Mouse (Mus musculus) midbrain, embryonic 14.5 days (tissue): ENCODE data around the gene Git2. TPM values are rescaled to one million over a fixed set of nuclear protein-coding genes. Genes with fewer than 3 reads are reported as not detected.

Experiments
- ATAC-seq: fragments of 200-750 bp; cut with Nextera tagmentation; 2 replicates; pipeline ENCODE4 v1.8.0; 2017; ENCODE audit warnings: moderate number of reproducible peaks, moderate library complexity; ENCODE audit not compliant: low FRiP score, low TSS enrichment
- DNase-seq: peaks from one replicate; pipeline ENCODE4 v3.0.0-alpha.2; 2015
- H3K27ac ChIP-seq: fragments of 300-500 bp; sonication (generic); replicated peaks from 2 replicates; pipeline ENCODE4 v1.5.1; 2014; ENCODE audit warnings: mild to moderate bottlenecking, low read depth, low read length, moderate library complexity
- H3K27me3 ChIP-seq: fragments of 300-500 bp; sonication (generic); 2 replicates; pipeline ENCODE4 v1.6.1; 2014; ENCODE audit warnings: low read length, control low read depth, mixed read lengths; ENCODE audit not compliant: control insufficient read depth, insufficient read depth
- H3K36me3 ChIP-seq: fragments of 300-500 bp; sonication (generic); 2 replicates; pipeline ENCODE4 v1.6.1; 2014; ENCODE audit warnings: low read length, control low read depth; ENCODE audit not compliant: control insufficient read depth, insufficient read depth
- H3K4me1 ChIP-seq: fragments of 300-500 bp; sonication (generic); 2 replicates; pipeline ENCODE4 v1.6.1; 2014; ENCODE audit warnings: mild to moderate bottlenecking, antibody characterized with exemption, low read length, control low read depth; ENCODE audit not compliant: control insufficient read depth, insufficient read depth
- H3K4me2 ChIP-seq: fragments of 300-500 bp; sonication (generic); 2 replicates; pipeline ENCODE4 v1.6.1; 2014; ENCODE audit warnings: mild to moderate bottlenecking, low read length, moderate library complexity
- H3K4me3 ChIP-seq: fragments of 300-500 bp; sonication (generic); replicated peaks from 2 replicates; pipeline ENCODE4 v1.5.1; 2014; ENCODE audit warnings: low read depth, low read length
- H3K9ac ChIP-seq: fragments of 300-500 bp; sonication (generic); replicated peaks from 2 replicates; pipeline ENCODE4 v1.6.1; 2014; ENCODE audit warnings: mild to moderate bottlenecking, low read length, moderate library complexity
- H3K9me3 ChIP-seq: fragments of 300-500 bp; sonication (generic); 2 replicates; pipeline ENCODE4 v1.6.1; 2016; ENCODE audit warnings: low read length, control low read depth, mixed read lengths; ENCODE audit not compliant: control insufficient read depth
- WGBS: fragments of 180-500 bp; shearing (Covaris S2); extraction: QIAGEN DNeasy Blood & Tissue Kit; methylation state at CpG from one replicate; pipeline ENCODE4 v1.1.7; 2014; 5-methylcytosine and 5-hydroxymethylcytosine counted together
- polyA plus RNA-seq: library from polyadenylated mRNA; unstranded; fragments of >200 nt; fragmentation: Nextera tagmentation; extraction: Ambion mirVana; gene quantifications from 2 replicates; pipeline ENCODE4 v1.2.1, GENCODE M21; 2014

Gene Git2
- polyA plus RNA-seq, 1 experiment from 2014 or later: 39.5 TPM

- ATAC-seq (no peak), DNase-seq (no peak)
- Histone ChIP-seq H3K9me3 (no peaks in the 10 kb centered on the region), H3K4me1 (no peaks in the 10 kb centered on the region), H3K27me3 (no peaks in the 10 kb centered on the region), H3K36me3 (peaks cover 39% of the 10 kb centered on the region), H3K4me2 (no peak overlapping the region), H3K4me3 (no peak overlapping the region), H3K27ac (no peak overlapping the region), H3K9ac (no peak overlapping the region)
- WGBS: 80% methylated on average over 5 of the region's 5 CpGs
These were observed 9.9 kb upstream of the Git2 start for GRCm38 (mm10) chr5:114785196-114785595.

- Histone ChIP-seq H3K9me3 (no peaks in the 10 kb centered on the region), H3K27me3 (no peaks in the 10 kb centered on the region), H3K36me3 (peaks cover 38% of the 10 kb centered on the region), H3K9ac (no peak overlapping the region), H3K4me2 (no peak overlapping the region), H3K27ac (no peak overlapping the region), H3K4me1 (no peaks in the 10 kb centered on the region), H3K4me3 (no peak overlapping the region)
- ATAC-seq (no peak), DNase-seq (no peak)
- WGBS: 84% methylated on average over 16 of the region's 16 CpGs
These were observed 9.4 kb upstream of the Git2 start for GRCm38 (mm10) chr5:114784622-114785165.

- Histone ChIP-seq H3K4me3 (no peak overlapping the region), H3K4me1 (no peaks in the 10 kb centered on the region), H3K9ac (no peak overlapping the region), H3K27me3 (no peaks in the 10 kb centered on the region), H3K4me2 (no peak overlapping the region), H3K27ac (no peak overlapping the region), H3K36me3 (peaks cover 27% of the 10 kb centered on the region), H3K9me3 (no peaks in the 10 kb centered on the region)
- ATAC-seq (no peak), DNase-seq (no peak)
- 89% methylated on average over 12 of the region's 12 CpGs for WGBS
These were observed 8.3 kb upstream of the Git2 start for GRCm38 (mm10) chr5:114783405-114784163.

- H3K27me3 ChIP-seq: no peaks in the 10 kb centered on the region
- 0 out of 2 replicates have a peak, but pooled peaks cover 4% of the 10 kb centered on the region for H3K4me1 ChIP-seq
- H3K27ac ChIP-seq: no peak overlapping the region
- 90% methylated on average over 9 of the region's 9 CpGs for WGBS
- H3K4me3 ChIP-seq: no peak overlapping the region
- H3K4me2 ChIP-seq: no peak overlapping the region
- no peak for ATAC-seq
- H3K9ac ChIP-seq: no peak overlapping the region
- no peak for DNase-seq
- H3K36me3 ChIP-seq: peaks cover 23% of the 10 kb centered on the region
- H3K9me3 ChIP-seq: no peaks in the 10 kb centered on the region
These were observed 7.7 kb upstream of the Git2 start for GRCm38 (mm10) chr5:114782991-114783390.

DNA sequence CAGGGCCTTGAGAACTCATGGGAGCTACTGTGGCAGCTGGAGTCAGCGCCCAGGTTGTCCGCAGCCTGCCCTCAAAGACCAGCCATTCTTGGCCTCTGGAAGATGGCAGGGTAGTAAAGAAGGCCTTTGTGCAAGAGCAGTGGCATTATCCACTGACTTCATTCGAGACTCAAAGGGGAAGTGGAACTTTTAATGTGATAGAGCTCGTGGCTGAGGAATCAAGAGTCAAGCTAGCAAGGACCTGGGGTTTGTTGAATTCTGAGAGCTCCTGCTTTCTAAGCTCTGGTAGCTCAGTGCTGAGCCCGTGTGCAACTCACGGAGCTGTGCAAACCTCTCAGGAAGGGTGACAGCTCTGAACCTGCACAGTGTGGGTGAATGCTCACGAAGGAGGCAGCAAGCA lies 5.6 kb upstream of the Git2 start:
- DNase-seq (no peak), ATAC-seq (no peak)
- no peak overlapping the region for H3K27ac ChIP-seq
- H3K27me3 ChIP-seq: no peaks in the 10 kb centered on the region
- WGBS: 88% methylated on average over 7 of the region's 7 CpGs
- peaks cover 16% of the 10 kb centered on the region for H3K4me1 ChIP-seq
- no peak overlapping the region for H3K9ac ChIP-seq
- H3K36me3 ChIP-seq: peaks cover 5% of the 10 kb centered on the region; the same call in 1 of the 2 replicates
- no peak overlapping the region for H3K4me3 ChIP-seq
- H3K4me2 ChIP-seq: no peak overlapping the region
- H3K9me3 ChIP-seq: no peaks in the 10 kb centered on the region

GRCm38 (mm10) chr5:114779956-114780489 lies 4.7 kb upstream of the Git2 start:
- H3K27me3 ChIP-seq: no peaks in the 10 kb centered on the region
- ATAC-seq (no peak), DNase-seq (no peak)
- no peak overlapping the region for H3K27ac ChIP-seq
- H3K9ac ChIP-seq: no peak overlapping the region
- H3K4me2 ChIP-seq: no peak overlapping the region
- H3K4me3 ChIP-seq: no peak overlapping the region
- H3K4me1 ChIP-seq: peaks cover 20% of the 10 kb centered on the region
- 0 out of 2 replicates have a peak, but pooled peaks cover 3% of the 10 kb centered on the region for H3K36me3 ChIP-seq
- WGBS: 86% methylated on average over 7 of the region's 7 CpGs
- H3K9me3 ChIP-seq: no peaks in the 10 kb centered on the region

DNA sequence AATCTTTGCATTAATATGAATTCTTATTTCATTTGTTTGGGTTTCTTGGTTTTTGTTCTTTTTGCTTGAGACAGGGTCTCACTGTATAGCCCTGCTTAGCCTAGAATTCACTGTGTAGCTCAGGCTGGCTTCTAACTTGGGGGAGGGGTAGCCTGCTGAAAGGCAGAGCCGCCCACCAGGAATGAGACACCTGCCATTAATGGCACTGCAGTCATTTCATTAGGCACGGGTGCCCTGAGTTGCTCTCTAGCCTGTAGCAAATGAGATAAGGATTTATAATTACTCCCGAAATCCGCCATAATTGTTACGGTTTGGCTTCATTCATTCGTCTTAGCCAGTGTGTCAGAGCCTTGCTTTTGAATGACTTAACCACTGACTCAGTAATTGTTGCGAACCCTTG lies 857 bp upstream of the Git2 start:
- Histone ChIP-seq H3K9ac (peak overlapping the region; percentile 96; the same call in 1 of the 2 replicates), H3K27me3 (no peaks in the 10 kb centered on the region), H3K4me1 (peaks cover 29% of the 10 kb centered on the region), H3K27ac (no peak overlapping the region), H3K4me3 (peak overlapping the region; percentile 97), H3K36me3 (0 out of 2 replicates have a peak, but pooled peaks cover 3% of the 10 kb centered on the region), H3K4me2 (peak overlapping the region; percentile 94), H3K9me3 (no peaks in the 10 kb centered on the region)
- 49% methylated on average over 7 of the region's 7 CpGs for WGBS
- peak; percentile 32 for DNase-seq
- no peak for ATAC-seq

DNA sequence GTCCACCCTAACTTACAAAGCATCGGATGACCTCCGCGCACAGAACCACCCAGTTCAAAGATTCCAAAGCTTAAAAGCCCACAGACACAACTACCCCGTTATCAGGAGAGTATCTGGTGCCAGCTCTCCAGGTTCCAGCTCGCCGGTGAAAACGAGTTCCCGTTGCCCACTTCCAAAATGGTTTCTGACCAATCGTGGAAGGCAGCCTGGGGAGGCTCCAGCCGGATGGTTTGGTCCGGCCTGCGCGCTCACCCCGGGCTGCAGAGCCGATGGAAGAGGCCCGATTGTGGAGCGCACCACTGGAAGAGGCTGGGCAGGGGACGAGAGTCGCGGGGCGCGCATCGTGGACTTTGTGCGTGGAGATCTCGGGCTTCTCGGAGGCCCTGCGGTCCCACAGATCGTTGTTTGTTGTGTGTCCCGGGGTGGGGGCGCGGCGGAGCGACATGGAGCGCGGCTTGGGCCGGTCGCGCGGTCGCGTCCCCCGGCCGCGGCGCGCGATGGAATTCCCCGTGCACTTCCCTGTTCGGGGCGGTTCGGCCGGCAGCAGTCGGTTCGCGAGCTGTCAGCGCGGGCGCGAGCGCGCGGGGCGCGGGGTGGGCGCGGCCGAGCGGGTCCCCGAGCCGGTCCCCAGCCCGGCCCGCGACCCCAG lies 790 bp downstream of the Git2 start, which contains the start of gene Ankrd13a:
Gene Ankrd13a (plus strand): TSS at position 275 of the 649 bp plus-strand sequence.
- under 1% methylated on average over 69 of the region's 73 CpGs for WGBS
- H3K4me3 ChIP-seq: peak within 1 kb of the TSS; percentile 97

More for the DNA sequence above, 790 bp downstream of the Git2 start, which contains the start of gene Ankrd13a:
- Histone ChIP-seq H3K9ac (peak within 1 kb of the TSS; percentile 96), H3K4me2 (peak within 1 kb of the TSS; percentile 94), H3K9me3 (no peaks in the 10 kb centered on the region), H3K27me3 (no peaks in the 10 kb centered on the region), H3K36me3 (no peaks in the 10 kb centered on the region), H3K27ac (peak within 1 kb of the TSS; percentile 95), H3K4me1 (peaks cover 29% of the 10 kb centered on the region)
- DNase-seq (peak; percentile 96), ATAC-seq (peak; percentile 86)
